Comparison of ENCODE assay signal across 28 mouse cellular contexts in genomic region chr14:54646898-54647636, GRCm38 (mm10). TPM values are rescaled to one million over a fixed set of nuclear protein-coding genes. Genes with fewer than 3 reads are reported as not detected.
A peak's percentile ranks its signal among the peaks of the same experiment; 100 is the strongest.
DNase-seq lines count a peak whose midpoint lies in the region; TF ChIP-seq lines count a peak whose summit lies in the region.
"Had no signal": no experiment of that assay in that cellular context is flagged by ENCODE, and none has a peak within 500 bp of the region (broad histone marks: within the 10 kb centered on the region; RNA-seq: fewer than 3 reads in every experiment).

No protein-coding gene starts in this region.

- H3K79me2 ChIP-seq in heart, adult 2 months (replicated peaks; ENCODE audit: control insufficient read depth, insufficient read depth, low read length), result no peaks in the 10 kb centered on the region; the same call in 1 of the 2 replicates

- 89% methylated on average over 8 of the region's 8 CpGs for WGBS in heart, adult 2 months

- intact Hi-C loops in heart, adult 2 months (cut with DNase I), result no loop called here
- intact Hi-C loops in heart, postnatal 36 days (cut with DNase I), result loop anchor here (10.0 kb wide), 1 partner anchor 582 kb away; no protein-coding TSS in a partner anchor
- intact Hi-C loops in left cerebral cortex, postnatal 4 days (cut with DNase I), result loop anchor here (10.0 kb wide), 1 partner anchor 232 kb away; the partner anchor contains the start of gene Slc7a7

- TF ChIP-seq CTCF in heart, adult 2 months (IDR thresholded peaks at IDR 0.05), result peak; percentile 71
- TF ChIP-seq CTCF in layer of hippocampus, adult 2 months (conservative IDR thresholded peaks at IDR 0.05), result peak; percentile 79

- DNase-seq in heart, adult 2 months, result no peak
- no peak for DNase-seq in heart, postnatal 36 days
- no peak for DNase-seq in layer of hippocampus, adult 2 months (ENCODE audit: low spot score in 2 of 2)
- DNase-seq in layer of hippocampus, adult 8-10 months (ENCODE audit: low spot score in 2 of 2), result no peak
- peak; percentile 32 for DNase-seq in 416B (ENCODE audit: low read depth)
- DNase-seq in induced T-regulatory cell, adult 2 months (ENCODE audit: low read depth), result peak; percentile 39
- no peak for DNase-seq in adrenal gland, adult (ENCODE audit: inconsistent age in 2 of 2, low spot score in 1 of 2)
- no peak for DNase-seq in left cerebral cortex, postnatal 4 days
- DNase-seq: adrenal gland, postnatal 10 days; cerebellum, adult 9-10 months; embryo, embryonic 11 days; gastrocnemius, postnatal 10 days; heart, adult 18-20 months; kidney, postnatal 25 days; layer of hippocampus, adult 9-11 months; midbrain, embryonic 14.5 days; thymus, postnatal 25 days had no signal

- H3K36me3 ChIP-seq in heart, adult 2 months (ENCODE audit: control insufficient read depth, insufficient read depth, low read length), result no peaks in the 10 kb centered on the region; the same call in none of the 2 replicates

- TF ChIP-seq EP300 in heart, adult 2 months (IDR thresholded peaks at IDR 0.05; ENCODE audit: insufficient read depth, low read depth, low read length), result no peak

- no peaks in the 10 kb centered on the region for H3K4me1 ChIP-seq in heart, adult 2 months (ENCODE audit: control insufficient read depth, insufficient read depth, low read length)

- H3K4me3 ChIP-seq in heart, adult 2 months, result no peak overlapping the region
- H3K4me3 ChIP-seq in layer of hippocampus, adult 2 months, result no peak overlapping the region
- H3K4me3 ChIP-seq: hindbrain, embryonic 13.5 days; intestine, embryonic 15.5 days; limb, embryonic 12.5 days; liver, embryonic 15.5 days; myocyte had no signal

- no peaks in the 10 kb centered on the region for H3K27me3 ChIP-seq in heart, adult 2 months (ENCODE audit: control insufficient read depth, insufficient read depth, low read length)
- H3K27me3 ChIP-seq: hindbrain, embryonic 13.5 days; intestine, embryonic 15.5 days; limb, embryonic 12.5 days; liver, embryonic 15.5 days had no signal

- no peak for TF ChIP-seq POLR2A in heart, adult 2 months (IDR thresholded peaks at IDR 0.05; ENCODE audit: insufficient read depth, low read depth, low read length)

- no peak overlapping the region for H3K9ac ChIP-seq in heart, adult 2 months (ENCODE audit: low read depth, low read length)
- H3K9ac ChIP-seq: hindbrain, embryonic 13.5 days; intestine, embryonic 15.5 days; limb, embryonic 12.5 days; liver, embryonic 15.5 days had no signal

- H3K27ac ChIP-seq in heart, adult 2 months, result no peak overlapping the region
- no peak overlapping the region for H3K27ac ChIP-seq in layer of hippocampus, adult 2 months
- H3K27ac ChIP-seq: hindbrain, embryonic 13.5 days; intestine, embryonic 15.5 days; limb, embryonic 12.5 days; liver, embryonic 15.5 days had no signal

RNA-seq across cellular contexts. Expression of gene Cdh24, which starts 5.9 kb away (rescaled TPM):
- under 1 TPM; 0.18 to 0.31 TPM for total RNA-seq in heart, adult 2 months (2021)
- polyA plus RNA-seq in heart, adult 2 months (2012; rRNA removed), result 1.00 and 1.1 TPM in 2 replicates
- under 1 TPM; 0.27 to 0.44 TPM for total RNA-seq in heart, postnatal 36 days (2021)
- total RNA-seq in layer of hippocampus, adult 2 months (2021), result 10 to 100 TPM; 22.5 to 27.5 TPM
- 10 to 100 TPM; 16.0 to 24.1 (median 20.7) TPM for total RNA-seq in layer of hippocampus, adult 8-10 months (2022)
- total RNA-seq in left cerebral cortex, postnatal 4 days (2021), result 10 to 100 TPM; 17.2 to 20.7 TPM

RNA-seq across cellular contexts. Expression of gene Gm17606, which starts 6.3 kb away (rescaled TPM):
- not detected for total RNA-seq in heart, adult 2 months (2021)
- not detected in 2 replicates for polyA plus RNA-seq in heart, adult 2 months (2012; rRNA removed)
- not detected for total RNA-seq in heart, postnatal 36 days (2021)
- not detected for total RNA-seq in layer of hippocampus, adult 2 months (2021)
- total RNA-seq in layer of hippocampus, adult 8-10 months (2022), result not detected
- total RNA-seq in left cerebral cortex, postnatal 4 days (2021), result not detected
- total RNA-seq: adrenal gland, postnatal 10 days; gastrocnemius, postnatal 10 days; heart, adult 18-20 months; left cerebral cortex, adult 8-10 months; megakaryocyte, adult 5-6 weeks had no signal
- polyA plus RNA-seq: embryonic facial prominence, embryonic 14.5 days; heart, embryonic 14.5 days; hindbrain, embryonic 13.5 days; intestine, embryonic 15.5 days; limb, embryonic 12.5 days; liver, embryonic 15.5 days; midbrain, embryonic 14.5 days; myocyte; neural tube, embryonic 14.5 days; small intestine, adult 2 months had no signal

RNA-seq across cellular contexts. Expression of gene Psmb11, which starts 25.8 kb away (rescaled TPM):
- total RNA-seq in heart, adult 2 months (2021), result not detected
- not detected in 2 replicates for polyA plus RNA-seq in heart, adult 2 months (2012; rRNA removed)
- not detected for total RNA-seq in heart, postnatal 36 days (2021)
- total RNA-seq in layer of hippocampus, adult 2 months (2021), result under 1 TPM; 0.22 to 0.28 TPM
- total RNA-seq in layer of hippocampus, adult 8-10 months (2022), result under 1 TPM in 3 of 4 experiments, not detected in 1; 0.14 to 0.51 (median 0.23) TPM
- not detected for total RNA-seq in left cerebral cortex, postnatal 4 days (2021)
- total RNA-seq: adrenal gland, postnatal 10 days; gastrocnemius, postnatal 10 days; heart, adult 18-20 months; megakaryocyte, adult 5-6 weeks had no signal
- polyA plus RNA-seq: embryonic facial prominence, embryonic 14.5 days; heart, embryonic 14.5 days; hindbrain, embryonic 13.5 days; intestine, embryonic 15.5 days; liver, embryonic 15.5 days; midbrain, embryonic 14.5 days; myocyte; small intestine, adult 2 months had no signal

RNA-seq across cellular contexts. Expression of gene Psmb5, which starts 29.2 kb away (rescaled TPM):
- total RNA-seq in heart, adult 2 months (2021), result 100 to 1,000 TPM; 164 to 187 TPM
- 180 and 209 TPM in 2 replicates for polyA plus RNA-seq in heart, adult 2 months (2012; rRNA removed)
- total RNA-seq in heart, postnatal 36 days (2021), result 100 to 1,000 TPM; 185 to 191 TPM
- total RNA-seq in layer of hippocampus, adult 2 months (2021), result 100 to 1,000 TPM; 199 to 218 TPM
- 100 to 1,000 TPM; 179 to 205 (median 193) TPM for total RNA-seq in layer of hippocampus, adult 8-10 months (2022)
- total RNA-seq in left cerebral cortex, postnatal 4 days (2021), result 100 to 1,000 TPM; 182 to 197 TPM

RNA-seq across cellular contexts. Expression of gene 1700123O20Rik, which starts 38.9 kb away (rescaled TPM):
- 10 to 100 TPM; 12.5 to 13.3 TPM for total RNA-seq in heart, adult 2 months (2021)
- 18.2 and 27.4 TPM in 2 replicates for polyA plus RNA-seq in heart, adult 2 months (2012; rRNA removed)
- 10 to 100 TPM; 14.5 to 16.1 TPM for total RNA-seq in heart, postnatal 36 days (2021)
- total RNA-seq in layer of hippocampus, adult 2 months (2021), result 10 to 100 TPM; 20.8 to 22.1 TPM
- total RNA-seq in layer of hippocampus, adult 8-10 months (2022), result 10 to 100 TPM; 17.9 to 27.8 (median 23.7) TPM
- 10 to 100 TPM; 27.4 to 30.2 TPM for total RNA-seq in left cerebral cortex, postnatal 4 days (2021)

Comparison
In these comparisons a context has a peak if more than half of its experiments do, and no peak if none do; other contexts are left out.
1. DNase-seq: peak in 416B (single experiment) and induced T-regulatory cell, adult 2 months (single experiment); none in heart, adult 2 months (0 of 2), heart, postnatal 36 days (0 of 2), layer of hippocampus, adult 2 months (0 of 2), layer of hippocampus, adult 8-10 months (0 of 2), adrenal gland, adult (0 of 2) and left cerebral cortex, postnatal 4 days (single experiment).
2. RNA of gene Cdh24, which starts 5.9 kb away (total RNA-seq): 22.5 to 27.5 TPM in layer of hippocampus, adult 2 months, 16.0 to 24.1 TPM in layer of hippocampus, adult 8-10 months and 17.2 to 20.7 TPM in left cerebral cortex, postnatal 4 days; 0.27 to 0.44 TPM in heart, postnatal 36 days and 0.18 to 0.31 TPM in heart, adult 2 months; every median in the first group is over 10 times any median in the second.